Mouse (Mus musculus) megakaryocyte, embryonic 14.5 days (primary cell): ENCODE measurements at regions not wholly inside any gene's neighbourhood (a gene's known extent, or its start where the extent isn't known, plus 50 kb on each side); places are given as distances from the start of the nearest gene placed in this dataset.
"Not testable (repeated sequence)": the region's sequence is repeated elsewhere in the genome, so short reads cannot be mapped to it uniquely, and the experiment has no call there.

ENCODE experiments used
- H3K27me3 ChIP-seq: replicated peaks from 2 replicates; pipeline ENCODE3; 2012; ENCODE audit warnings: inconsistent platforms
- H3K36me3 ChIP-seq: replicated peaks from 2 replicates; pipeline ENCODE3; 2012; ENCODE audit warnings: low read length, inconsistent platforms, mixed read lengths
- H3K4me1 ChIP-seq: 2 replicates; pipeline ENCODE4 v1.6.1; 2012; ENCODE audit warnings: inconsistent platforms
- H3K4me3 ChIP-seq: replicated peaks from 2 replicates; pipeline ENCODE3; 2012; ENCODE audit warnings: moderate library complexity, mild to moderate bottlenecking, inconsistent platforms
- H3K9me3 ChIP-seq: 2 replicates; pipeline ENCODE4 v1.6.1; 2012; ENCODE audit warnings: inconsistent platforms
- FLI1 ChIP-seq: IDR thresholded peaks from 2 replicates; pipeline ENCODE4 v1.6.1; 2012; ENCODE audit warnings: low read length, inconsistent platforms, mixed read lengths
- GATA1 ChIP-seq: IDR thresholded peaks from 3 replicates; pipeline ENCODE4 v1.6.1; 2012; ENCODE audit warnings: mixed read lengths, low read length, inconsistent platforms, borderline replicate concordance

DNA sequence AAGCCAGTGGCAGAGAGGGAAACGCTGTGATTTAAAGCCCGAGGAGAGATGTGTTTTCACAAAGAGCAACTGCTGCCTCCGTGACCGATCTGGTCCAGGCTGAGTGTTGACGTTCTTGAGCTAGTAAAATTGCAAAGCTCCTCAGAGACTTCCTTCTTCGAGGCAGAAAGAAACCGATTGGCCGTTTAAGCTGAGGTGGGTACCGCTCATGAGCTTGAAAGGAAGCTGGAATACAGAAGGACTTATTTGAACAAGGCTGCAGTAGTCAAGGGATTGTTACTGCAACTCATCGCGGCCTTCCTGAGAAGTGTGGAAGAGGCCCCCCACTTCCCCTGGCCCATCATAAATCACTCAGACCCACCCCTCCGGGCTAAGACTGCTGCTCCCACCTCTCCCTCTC lies 132.9 kb upstream of the Intu start:
- Histone ChIP-seq H3K4me1 (no peaks in the 10 kb centered on the region; the same call in 1 of the 2 replicates), H3K36me3 (no peaks in the 10 kb centered on the region), H3K27me3 (peaks cover 4% of the 10 kb centered on the region), H3K4me3 (no peak overlapping the region), H3K9me3 (no peaks in the 10 kb centered on the region)
- no peak for TF ChIP-seq FLI1
- TF ChIP-seq GATA1, result no peak

DNA sequence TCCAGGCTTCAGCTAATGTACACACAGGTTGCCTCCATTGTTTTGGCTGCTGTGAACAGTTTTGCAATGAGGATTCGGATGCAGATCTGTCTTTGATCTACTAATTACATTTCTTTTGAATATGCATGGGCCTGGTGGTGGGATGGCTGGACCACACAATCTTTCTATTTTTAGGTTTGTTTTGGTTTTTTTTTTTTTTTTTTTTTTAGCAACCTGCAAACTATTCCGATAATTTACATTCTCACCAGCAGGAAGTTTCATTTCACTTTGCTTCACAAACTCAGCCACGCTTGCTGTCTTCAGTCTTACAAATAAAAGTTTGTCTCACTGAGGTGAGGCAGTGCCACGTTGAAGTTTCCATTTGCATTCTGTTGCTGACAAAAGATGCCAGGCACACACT lies 127.7 kb upstream of the Intu start:
- TF ChIP-seq GATA1 (no peak), FLI1 (no peak)
- H3K4me3 ChIP-seq, result no peak overlapping the region
- 0 out of 2 replicates have a peak, but pooled peaks cover 4% of the 10 kb centered on the region for H3K9me3 ChIP-seq
- H3K36me3 ChIP-seq, result no peaks in the 10 kb centered on the region
- no peaks in the 10 kb centered on the region; the same call in 1 of the 2 replicates for H3K4me1 ChIP-seq
- H3K27me3 ChIP-seq, result peaks cover 2% of the 10 kb centered on the region

DNA sequence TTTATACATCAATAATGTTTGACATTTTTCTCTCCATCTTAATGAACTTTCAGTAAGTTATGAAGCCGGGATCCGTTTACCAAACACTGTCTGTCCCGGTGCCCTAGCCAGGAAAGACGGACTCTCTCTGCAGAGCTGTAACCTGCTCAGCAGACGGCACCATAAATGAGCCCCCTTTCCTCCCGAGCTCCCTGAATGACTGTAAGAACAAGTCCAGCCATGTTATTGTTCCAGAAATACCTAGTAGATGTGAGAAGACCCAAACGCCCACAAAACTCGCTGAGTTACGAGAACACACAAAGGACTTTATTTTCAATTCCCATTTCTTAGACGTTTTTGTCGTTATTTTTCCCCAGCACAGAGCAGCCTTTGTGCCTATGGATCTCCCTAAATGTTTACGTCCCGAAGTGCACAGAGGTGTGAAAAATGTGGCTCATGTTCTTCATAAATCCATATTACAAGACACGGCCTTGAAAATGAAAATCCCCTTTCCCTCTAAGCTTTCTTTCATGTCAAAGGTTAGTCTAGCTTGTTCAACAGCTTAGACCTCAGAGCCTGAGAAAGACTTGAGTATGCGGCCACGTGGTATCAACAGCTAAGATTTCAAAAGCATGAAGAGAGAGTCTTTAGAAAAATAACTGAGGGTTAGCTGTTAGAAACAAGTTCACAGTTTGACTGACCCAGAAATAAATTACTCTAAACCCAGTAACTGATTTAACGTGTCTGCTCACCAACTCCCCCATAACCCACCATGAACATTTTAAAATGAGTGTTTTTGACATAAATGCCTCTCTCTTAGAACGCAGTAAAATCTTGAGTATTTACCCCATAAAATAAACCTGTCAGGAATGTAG lies 125.8 kb upstream of the Intu start:
- TF ChIP-seq FLI1 (no peak), GATA1 (no peak)
- Histone ChIP-seq H3K36me3 (no peaks in the 10 kb centered on the region), H3K4me3 (no peak overlapping the region), H3K27me3 (no peaks in the 10 kb centered on the region), H3K4me1 (no peaks in the 10 kb centered on the region; the same call in 1 of the 2 replicates), H3K9me3 (0 out of 2 replicates have a peak, but pooled peaks cover 4% of the 10 kb centered on the region)

- Histone ChIP-seq H3K4me1 (peaks cover 4% of the 10 kb centered on the region), H3K27me3 (no peaks in the 10 kb centered on the region), H3K36me3 (no peaks in the 10 kb centered on the region), H3K9me3 (0 out of 2 replicates have a peak, but pooled peaks cover 4% of the 10 kb centered on the region), H3K4me3 (no peak overlapping the region)
- TF ChIP-seq GATA1, result no peak
- no peak for TF ChIP-seq FLI1
These were observed 125.2 kb upstream of the Intu start for GRCm38 (mm10) chr3:40405949-40406236.

- TF ChIP-seq GATA1 (no peak), FLI1 (no peak)
- H3K9me3 ChIP-seq, result 0 out of 2 replicates have a peak, but pooled peaks cover 4% of the 10 kb centered on the region
- H3K4me3 ChIP-seq, result no peak overlapping the region
- H3K4me1 ChIP-seq, result peaks cover 10% of the 10 kb centered on the region
- no peaks in the 10 kb centered on the region for H3K27me3 ChIP-seq
- no peaks in the 10 kb centered on the region for H3K36me3 ChIP-seq
These were observed 122.1 kb upstream of the Intu start for GRCm38 (mm10) chr3:40408921-40409488.

- H3K36me3 ChIP-seq, result no peaks in the 10 kb centered on the region
- no peak for TF ChIP-seq FLI1
- no peak for TF ChIP-seq GATA1
- H3K27me3 ChIP-seq, result no peaks in the 10 kb centered on the region
- H3K9me3 ChIP-seq, result no peaks in the 10 kb centered on the region
- H3K4me1 ChIP-seq, result peaks cover 10% of the 10 kb centered on the region
- no peak overlapping the region for H3K4me3 ChIP-seq
These were observed 120.3 kb upstream of the Intu start for GRCm38 (mm10) chr3:40410749-40411310.

- H3K36me3 ChIP-seq, H3K9me3 ChIP-seq, H3K4me3 ChIP-seq, H3K27me3 ChIP-seq, H3K4me1 ChIP-seq: not testable (repeated sequence)
These were observed 105.8 kb upstream of the Intu start for GRCm38 (mm10) chr3:40425183-40425844.

GRCm38 (mm10) chr3:40426070-40426469 lies 105.0 kb upstream of the Intu start:
- Histone ChIP-seq H3K4me1 (no peaks in the 10 kb centered on the region), H3K27me3 (no peaks in the 10 kb centered on the region), H3K36me3 (no peaks in the 10 kb centered on the region), H3K9me3 (no peaks in the 10 kb centered on the region), H3K4me3 (no peak overlapping the region)
- TF ChIP-seq FLI1 (no peak), GATA1 (no peak)

DNA sequence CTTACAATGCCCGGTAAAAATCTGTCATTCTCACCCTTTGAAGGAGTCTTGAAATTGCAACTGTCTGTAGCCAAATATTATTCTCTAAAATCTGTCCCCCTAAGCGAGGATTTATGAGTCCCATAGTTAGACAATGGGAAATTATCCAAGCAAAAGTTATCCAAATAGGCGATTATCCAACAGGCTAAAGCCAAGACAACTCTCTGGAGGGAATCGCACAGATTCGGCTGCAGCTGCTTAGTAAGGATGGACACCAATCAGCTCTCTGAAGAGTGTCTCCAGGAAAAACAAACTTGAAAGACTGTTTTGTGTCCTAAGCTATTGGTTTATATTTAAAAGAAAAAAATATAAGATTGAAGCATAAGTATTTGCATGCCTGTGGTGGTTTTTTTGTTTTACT lies 103.1 kb upstream of the Intu start:
- Histone ChIP-seq H3K4me3 (no peak overlapping the region), H3K4me1 (no peaks in the 10 kb centered on the region), H3K36me3 (no peaks in the 10 kb centered on the region), H3K27me3 (no peaks in the 10 kb centered on the region), H3K9me3 (no peaks in the 10 kb centered on the region)
- no peak for TF ChIP-seq FLI1
- TF ChIP-seq GATA1, result no peak

- Histone ChIP-seq H3K9me3 (no peaks in the 10 kb centered on the region), H3K27me3 (peaks cover 3% of the 10 kb centered on the region), H3K36me3 (no peaks in the 10 kb centered on the region), H3K4me1 (peaks cover 12% of the 10 kb centered on the region), H3K4me3 (no peak overlapping the region)
- TF ChIP-seq GATA1 (no peak), FLI1 (no peak)
These were observed 92.8 kb upstream of the Intu start for GRCm38 (mm10) chr3:40438251-40438650.
